Mouse (Mus musculus): ENCODE data around the gene Polr3g.
"Not testable (repeated sequence)": the region's sequence is repeated elsewhere in the genome, so short reads cannot be mapped to it uniquely, and the experiment has no call there.

The Polr3g gene

GRCm38 (mm10) chr13:81710775-81711545, at the start of gene Polr3g, which contains the start of gene Mblac2:
Gene Polr3g (minus strand): TSS chr13:81711013.
Gene Mblac2 (plus strand): TSS chr13:81711341.
- DNase-seq: peak; percentile 96

GRCm38 (mm10) chr13:81760379-81760778, 49.6 kb upstream of the Polr3g start:
- DNase-seq: peak; percentile 73

GRCm38 (mm10) chr13:81757058-81757660, 46.3 kb upstream of the Polr3g start:
- DNase-seq: no peak

GRCm38 (mm10) chr13:81755324-81755723, 44.5 kb upstream of the Polr3g start:
- no peak for DNase-seq

- DNase-seq: no peak
Measured at GRCm38 (mm10) chr13:81754878-81755277, 44.1 kb upstream of the Polr3g start.

GRCm38 (mm10) chr13:81744092-81744396, 33.2 kb upstream of the Polr3g start:
- DNase-seq: no peak

GRCm38 (mm10) chr13:81743391-81744091, 32.7 kb upstream of the Polr3g start:
- no peak for DNase-seq

GRCm38 (mm10) chr13:81740898-81741297, 30.1 kb upstream of the Polr3g start:
- no peak for DNase-seq

- no peak for DNase-seq
Measured at GRCm38 (mm10) chr13:81736606-81737005, 25.8 kb upstream of the Polr3g start.

- no peak for DNase-seq
Measured at GRCm38 (mm10) chr13:81730362-81730761, 19.5 kb upstream of the Polr3g start.

GRCm38 (mm10) chr13:81729102-81729501, 18.3 kb upstream of the Polr3g start:
- DNase-seq: peak; percentile 11

- DNase-seq: not testable (repeated sequence)
Measured at GRCm38 (mm10) chr13:81728141-81728540, 17.3 kb upstream of the Polr3g start.

- DNase-seq: no peak
Measured at GRCm38 (mm10) chr13:81713896-81714295, 3.1 kb upstream of the Polr3g start.

- DNase-seq: peak; percentile 44
Measured at GRCm38 (mm10) chr13:81711546-81712371, 946 bp upstream of the Polr3g start.

GRCm38 (mm10) chr13:81710266-81710665, 547 bp downstream of the Polr3g start:
- DNase-seq: peak; percentile 15

- no peak for DNase-seq
Measured at GRCm38 (mm10) chr13:81709805-81710204, 1.0 kb downstream of the Polr3g start.

GRCm38 (mm10) chr13:81706311-81706710, 4.5 kb downstream of the Polr3g start:
- DNase-seq: no peak

- no peak for DNase-seq
Measured at GRCm38 (mm10) chr13:81703621-81704020, 7.2 kb downstream of the Polr3g start.

GRCm38 (mm10) chr13:81703148-81703547, 7.7 kb downstream of the Polr3g start:
- no peak for DNase-seq

- DNase-seq: no peak
Measured at GRCm38 (mm10) chr13:81694446-81694845, 16.4 kb downstream of the Polr3g start.

GRCm38 (mm10) chr13:81691606-81692005, 19.2 kb downstream of the Polr3g start:
- DNase-seq: peak; percentile 30

GRCm38 (mm10) chr13:81690477-81690876, 20.3 kb downstream of the Polr3g start:
- DNase-seq: no peak

GRCm38 (mm10) chr13:81689587-81689986, 21.2 kb downstream of the Polr3g start:
- DNase-seq: no peak

Measured in embryo, embryonic 11 days (tissue).